Mouse (Mus musculus) forebrain, embryonic 15.5 days (tissue): Measurements from ENCODE around the gene Gm45753. TPM values are rescaled to one million over a fixed set of nuclear protein-coding genes. Genes with fewer than 3 reads are reported as not detected.
"Not testable (repeated sequence)": the region's sequence is repeated elsewhere in the genome, so short reads cannot be mapped to it uniquely, and the experiment has no call there.

Source experiments
- ATAC-seq: fragments of 200-750 bp; cut with Nextera tagmentation; replicated peaks from 2 replicates; pipeline ENCODE4 v1.8.0; 2017; ENCODE audit warnings: mild to moderate bottlenecking, moderate TSS enrichment, moderate library complexity
- H3K27ac ChIP-seq: fragments of 300-500 bp; sonication (generic); replicated peaks from 2 replicates; pipeline ENCODE4 v1.5.1; 2015; ENCODE audit warnings: mild to moderate bottlenecking, inconsistent platforms
- H3K27me3 ChIP-seq: fragments of 300-500 bp; sonication (generic); 2 replicates; pipeline ENCODE4 v1.6.1; 2015; ENCODE audit warnings: inconsistent platforms
- H3K36me3 ChIP-seq: fragments of 300-500 bp; sonication (generic); 2 replicates; pipeline ENCODE4 v1.6.1; 2015; ENCODE audit warnings: mild to moderate bottlenecking, inconsistent platforms
- H3K4me1 ChIP-seq: fragments of 300-500 bp; sonication (generic); 2 replicates; pipeline ENCODE4 v1.6.1; 2015; ENCODE audit warnings: inconsistent platforms
- H3K4me2 ChIP-seq: fragments of 300-500 bp; sonication (generic); replicated peaks from 2 replicates; pipeline ENCODE4 v1.6.1; 2015; ENCODE audit warnings: mild to moderate bottlenecking, inconsistent platforms
- H3K4me3 ChIP-seq: fragments of 300-500 bp; sonication (generic); 2 replicates; pipeline ENCODE4 v1.5.1; 2015; ENCODE audit warnings: mild to moderate bottlenecking, inconsistent platforms
- H3K9ac ChIP-seq: fragments of 300-500 bp; sonication (generic); replicated peaks from 2 replicates; pipeline ENCODE4 v1.6.1; 2015; ENCODE audit warnings: mild to moderate bottlenecking, inconsistent platforms
- H3K9me3 ChIP-seq: fragments of 300-500 bp; sonication (generic); 2 replicates; pipeline ENCODE4 v1.6.1; 2016; ENCODE audit warnings: inconsistent platforms
- WGBS: fragments of 180-500 bp; shearing (Covaris S2); methylation state at CpG from one replicate; pipeline ENCODE4 v1.1.7; 2015; ENCODE audit warnings: mixed read lengths; 5-methylcytosine and 5-hydroxymethylcytosine counted together
- polyA plus RNA-seq: library from polyadenylated mRNA; unstranded; fragments of >200 nt; fragmentation: Nextera tagmentation; extraction: Ambion mirVana; gene quantifications from 2 replicates; pipeline ENCODE4 v1.2.1, GENCODE M21; 2015

Gm45753 gene
- 0.11 TPM in 1 of 2 replicates, not detected in the other for polyA plus RNA-seq

- Histone ChIP-seq H3K4me1 (no peaks in the 10 kb centered on the region), H3K27ac (no peak within 1 kb of the TSS)
- 90% methylated on average over 13 of the region's 13 CpGs for WGBS
Measured at GRCm38 (mm10) chr8:45308366-45308765, at the start of gene Gm45753. Gm45753 (minus strand) TSS chr8:45308466.

GRCm38 (mm10) chr8:45355809-45356208, 47.5 kb upstream of the Gm45753 start:
- Histone ChIP-seq H3K4me1 (peaks cover 10% of the 10 kb centered on the region; the same call in 1 of the 2 replicates), H3K4me3 (no peak overlapping the region), H3K9ac (no peak overlapping the region), H3K36me3 (no peaks in the 10 kb centered on the region), H3K4me2 (no peak overlapping the region), H3K27me3 (no peaks in the 10 kb centered on the region), H3K9me3 (no peaks in the 10 kb centered on the region), H3K27ac (no peak overlapping the region)
- 80% methylated on average over 6 of the region's 6 CpGs for WGBS
- ATAC-seq = no peak

More at GRCm38 (mm10) chr8:45308366-45308765, at the start of gene Gm45753:
- H3K27me3 ChIP-seq = no peaks in the 10 kb centered on the region
- no peaks in the 10 kb centered on the region for H3K9me3 ChIP-seq
- ATAC-seq = no peak
- no peak within 1 kb of the TSS for H3K4me3 ChIP-seq
- no peak within 1 kb of the TSS for H3K4me2 ChIP-seq
- no peak within 1 kb of the TSS for H3K9ac ChIP-seq
- no peaks in the 10 kb centered on the region for H3K36me3 ChIP-seq

- ATAC-seq = peak; percentile 68
- no peak overlapping the region for H3K27ac ChIP-seq
- WGBS = 18% methylated on average over 6 of the region's 6 CpGs
Measured at GRCm38 (mm10) chr8:45345031-45345430, 36.8 kb upstream of the Gm45753 start.

GRCm38 (mm10) chr8:45344298-45344697, 36.0 kb upstream of the Gm45753 start:
- Histone ChIP-seq H3K9me3 (no peaks in the 10 kb centered on the region), H3K36me3 (no peaks in the 10 kb centered on the region), H3K27me3 (no peaks in the 10 kb centered on the region), H3K4me3 (no peak overlapping the region), H3K4me2 (no peak overlapping the region), H3K4me1 (no peaks in the 10 kb centered on the region), H3K9ac (no peak overlapping the region), H3K27ac (no peak overlapping the region)
- no peak for ATAC-seq
- 94% methylated on average over 8 of the region's 8 CpGs for WGBS

More at GRCm38 (mm10) chr8:45345031-45345430, 36.8 kb upstream of the Gm45753 start:
- no peaks in the 10 kb centered on the region for H3K27me3 ChIP-seq
- H3K9me3 ChIP-seq = no peaks in the 10 kb centered on the region
- no peaks in the 10 kb centered on the region for H3K36me3 ChIP-seq
- H3K4me2 ChIP-seq = no peak overlapping the region
- H3K9ac ChIP-seq = no peak overlapping the region
- no peak overlapping the region for H3K4me3 ChIP-seq
- H3K4me1 ChIP-seq = no peaks in the 10 kb centered on the region

GRCm38 (mm10) chr8:45341630-45342628, 33.7 kb upstream of the Gm45753 start:
- Histone ChIP-seq H3K4me3 (no peak overlapping the region), H3K27me3 (no peaks in the 10 kb centered on the region), H3K9me3 (no peaks in the 10 kb centered on the region), H3K9ac (no peak overlapping the region), H3K4me1 (no peaks in the 10 kb centered on the region), H3K4me2 (no peak overlapping the region), H3K36me3 (no peaks in the 10 kb centered on the region), H3K27ac (no peak overlapping the region)
- no peak for ATAC-seq
- 86% methylated on average over 12 of the region's 12 CpGs for WGBS

- peak overlapping the region; percentile 94 for H3K4me2 ChIP-seq
- peak; percentile 51 for ATAC-seq
Measured at GRCm38 (mm10) chr8:45333493-45333892, 25.2 kb upstream of the Gm45753 start.

GRCm38 (mm10) chr8:45332685-45333409, 24.6 kb upstream of the Gm45753 start, which contains the start of gene Cyp4v3:
Cyp4v3 (minus strand) TSS chr8:45333216.
- H3K4me1 ChIP-seq = peaks cover 5% of the 10 kb centered on the region
- peak; percentile 64 for ATAC-seq
- H3K9ac ChIP-seq = peak within 1 kb of the TSS; percentile 56
- under 1% methylated on average over 44 of the region's 44 CpGs for WGBS
- no peaks in the 10 kb centered on the region for H3K9me3 ChIP-seq
- no peaks in the 10 kb centered on the region for H3K27me3 ChIP-seq
- H3K4me2 ChIP-seq = peak within 1 kb of the TSS; percentile 94
- H3K36me3 ChIP-seq = no peaks in the 10 kb centered on the region
- peak within 1 kb of the TSS; percentile 52 for H3K4me3 ChIP-seq
- H3K27ac ChIP-seq = no peak within 1 kb of the TSS

More at GRCm38 (mm10) chr8:45333493-45333892, 25.2 kb upstream of the Gm45753 start:
- Histone ChIP-seq H3K9ac (peak overlapping the region; percentile 56), H3K4me3 (peak overlapping the region; percentile 52), H3K4me1 (peaks cover 5% of the 10 kb centered on the region), H3K9me3 (no peaks in the 10 kb centered on the region), H3K36me3 (no peaks in the 10 kb centered on the region), H3K27ac (no peak overlapping the region), H3K27me3 (no peaks in the 10 kb centered on the region)
- WGBS = 3% methylated on average over 8 of the region's 8 CpGs

GRCm38 (mm10) chr8:45330856-45331255, 22.6 kb upstream of the Gm45753 start:
- H3K4me1 ChIP-seq = peaks cover 5% of the 10 kb centered on the region
- 76% methylated on average over 3 of the region's 3 CpGs for WGBS

GRCm38 (mm10) chr8:45329206-45329980, 21.1 kb upstream of the Gm45753 start:
- Histone ChIP-seq H3K9ac (no peak overlapping the region), H3K27me3 (no peaks in the 10 kb centered on the region), H3K4me1 (peaks cover 5% of the 10 kb centered on the region), H3K9me3 (no peaks in the 10 kb centered on the region), H3K4me3 (no peak overlapping the region), H3K36me3 (no peaks in the 10 kb centered on the region), H3K27ac (no peak overlapping the region), H3K4me2 (no peak overlapping the region)
- WGBS = 93% methylated on average over 6 of the region's 6 CpGs
- ATAC-seq = no peak

More at GRCm38 (mm10) chr8:45330856-45331255, 22.6 kb upstream of the Gm45753 start:
- no peaks in the 10 kb centered on the region for H3K27me3 ChIP-seq
- no peaks in the 10 kb centered on the region for H3K9me3 ChIP-seq
- H3K27ac ChIP-seq = no peak overlapping the region
- H3K36me3 ChIP-seq = no peaks in the 10 kb centered on the region
- H3K4me3 ChIP-seq = no peak overlapping the region
- no peak for ATAC-seq
- H3K4me2 ChIP-seq = no peak overlapping the region
- H3K9ac ChIP-seq = no peak overlapping the region

- ATAC-seq, H3K27ac ChIP-seq, H3K4me1 ChIP-seq, H3K9ac ChIP-seq, H3K4me2 ChIP-seq, H3K9me3 ChIP-seq, H3K27me3 ChIP-seq, H3K36me3 ChIP-seq, H3K4me3 ChIP-seq: not testable (repeated sequence)
Measured at GRCm38 (mm10) chr8:45327076-45327475, 18.8 kb upstream of the Gm45753 start.

- ATAC-seq = no peak
- 86% methylated on average over 4 of the region's 4 CpGs for WGBS
- Histone ChIP-seq H3K4me3 (no peak overlapping the region), H3K36me3 (no peaks in the 10 kb centered on the region), H3K27ac (no peak overlapping the region), H3K27me3 (no peaks in the 10 kb centered on the region), H3K4me1 (no peaks in the 10 kb centered on the region), H3K9ac (no peak overlapping the region), H3K4me2 (no peak overlapping the region), H3K9me3 (no peaks in the 10 kb centered on the region)
Measured at GRCm38 (mm10) chr8:45324151-45324550, 15.9 kb upstream of the Gm45753 start.
